Mouse (Mus musculus) v-Abl transformed pro-B cells (cell line): ENCODE data around the gene Coro2b.

ENCODE experiments used
- in situ Hi-C, 2 experiments: fragments of 400-800 bp; cut with MboI; formaldehyde crosslinking; loops; one replicate each; pipeline ENCODE4 v1.15.1; 2025; ENCODE audit not compliant: unreplicated experiment in 2 of 2

The Coro2b gene

DNA sequence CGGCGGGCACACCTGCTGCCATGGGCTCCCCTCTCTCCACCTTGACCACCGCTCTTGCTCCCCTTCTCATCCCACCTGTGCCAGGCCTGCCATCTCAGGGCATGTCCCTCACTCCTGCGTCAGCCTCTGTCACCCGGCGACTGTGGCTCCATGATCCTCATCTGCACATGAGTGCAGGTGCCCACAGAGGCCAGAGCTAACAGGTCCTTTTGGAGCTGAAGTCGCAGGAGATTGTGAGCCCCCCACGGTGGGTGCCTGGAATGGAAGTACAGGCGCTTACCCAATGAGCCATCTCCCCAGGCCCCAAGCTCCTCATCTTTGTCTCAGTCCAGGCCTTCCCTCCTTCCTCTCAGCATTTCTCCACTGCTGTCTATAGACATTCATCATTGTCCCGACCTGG is 4.8 kb upstream of the Coro2b start:
- in situ Hi-C loops = loop anchor here in 1 of 2 experiments (25.0 kb wide), 1 partner anchor 154 kb away; no protein-coding TSS in a partner anchor

DNA sequence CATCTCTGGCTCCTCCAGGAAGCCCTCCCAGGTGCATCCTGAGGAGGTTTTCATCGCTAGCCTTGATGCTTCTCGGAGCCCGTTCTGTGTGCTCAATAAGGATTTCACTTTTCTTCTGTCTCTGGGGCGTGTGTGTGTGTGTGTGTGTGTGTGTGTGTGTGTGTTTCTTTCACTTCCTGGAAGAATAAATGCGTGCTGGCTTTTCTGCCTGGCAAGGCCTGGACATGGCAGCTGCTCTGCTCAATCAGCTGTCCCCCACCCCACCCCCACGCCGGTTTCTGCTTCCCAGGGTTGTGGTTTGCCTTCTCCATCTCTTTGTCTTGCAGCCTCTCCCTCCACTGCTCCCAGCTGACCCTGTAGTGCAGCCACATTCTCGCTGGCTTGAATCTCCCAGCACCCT is 4.3 kb upstream of the Coro2b start:
- in situ Hi-C loops = loop anchor here in 1 of 2 experiments (25.0 kb wide), 1 partner anchor 154 kb away; no protein-coding TSS in a partner anchor

DNA sequence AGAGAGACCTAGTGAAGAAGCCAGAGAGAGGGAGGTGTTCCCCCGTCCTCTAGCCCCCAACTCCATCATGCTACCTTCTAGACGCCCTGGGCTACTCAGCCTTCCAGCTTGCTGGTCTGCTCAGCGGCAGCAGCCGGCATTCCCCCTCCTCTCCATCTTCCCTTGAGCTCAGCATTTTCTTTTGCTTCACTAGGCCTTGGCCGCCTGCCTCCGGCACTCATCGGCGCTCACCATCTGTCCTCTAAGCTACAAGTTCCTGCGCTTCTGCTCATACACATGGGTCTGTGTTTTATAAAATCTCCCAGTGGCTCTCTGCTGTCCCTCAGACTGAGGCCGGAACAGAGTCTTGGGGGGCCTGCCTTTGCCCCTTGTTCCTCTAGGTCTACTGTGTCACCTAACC is 3.9 kb upstream of the Coro2b start:
- in situ Hi-C loops = loop anchor here in 1 of 2 experiments (25.0 kb wide), 1 partner anchor 153 kb away; no protein-coding TSS in a partner anchor

DNA sequence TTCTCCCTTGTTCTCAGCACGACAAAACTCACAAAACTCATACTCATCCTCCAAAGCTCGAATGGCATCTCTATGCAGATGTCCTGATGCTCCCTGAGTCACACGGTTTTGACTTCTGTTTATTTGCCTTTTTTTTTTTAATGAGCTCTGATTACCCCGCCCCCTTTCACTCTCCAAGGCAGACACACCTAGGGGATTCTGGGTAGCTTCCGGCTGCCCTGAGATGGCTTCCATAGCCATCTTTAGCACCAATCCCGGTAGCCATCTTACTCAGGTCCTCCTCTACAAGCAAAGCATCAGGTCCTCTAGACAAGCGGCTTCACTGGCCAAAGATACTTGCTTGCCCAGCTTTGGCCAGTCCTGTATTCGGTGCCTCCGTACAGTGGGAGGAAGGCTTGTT is 3.3 kb upstream of the Coro2b start:
- in situ Hi-C loops = loop anchor here in 1 of 2 experiments (25.0 kb wide), 1 partner anchor 153 kb away; no protein-coding TSS in a partner anchor

DNA sequence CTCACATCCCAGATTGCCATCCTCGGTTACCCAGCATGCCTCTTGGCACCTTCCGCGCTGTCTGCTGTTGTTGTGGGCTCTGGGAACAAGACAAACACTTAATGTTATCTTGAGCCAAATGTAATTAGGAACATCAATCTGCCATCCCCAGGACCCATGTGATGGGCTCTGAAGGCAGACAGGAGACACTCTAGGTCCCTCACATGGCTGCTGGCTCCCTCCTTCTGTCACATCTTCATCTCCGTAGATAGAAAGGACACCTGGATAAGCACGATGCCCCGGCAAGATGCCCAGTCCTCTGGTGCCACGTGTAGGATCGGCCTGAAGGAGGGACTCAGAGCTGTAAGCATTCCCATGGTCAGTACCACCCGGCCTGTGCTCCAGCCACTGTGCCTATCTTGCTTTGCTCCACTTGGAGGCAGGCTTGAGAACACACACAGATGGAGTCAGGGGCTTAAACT is 2.4 kb upstream of the Coro2b start:
- in situ Hi-C loops = loop anchor here in 1 of 2 experiments (25.0 kb wide), 1 partner anchor 152 kb away; no protein-coding TSS in a partner anchor

DNA sequence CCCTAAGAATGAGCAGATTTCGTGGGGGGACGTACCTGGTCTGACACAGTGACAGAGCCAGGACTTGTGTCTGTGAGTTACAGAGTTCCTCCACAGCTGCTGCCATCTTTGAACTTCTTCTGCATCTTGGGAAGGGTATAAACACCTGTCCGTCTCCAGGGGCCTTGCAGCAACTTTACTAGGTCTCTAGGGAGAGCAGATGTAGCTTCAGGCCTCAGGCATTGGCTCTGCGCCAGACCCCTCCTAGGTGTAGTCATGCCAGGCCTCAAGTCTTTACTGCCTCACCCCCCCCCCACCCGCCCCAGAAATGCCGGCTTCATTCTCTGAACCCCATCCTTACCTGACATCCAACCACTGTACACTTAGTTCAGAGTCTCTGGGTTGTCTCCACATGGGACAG is 1.1 kb upstream of the Coro2b start:
- in situ Hi-C loops = loop anchor here in 1 of 2 experiments (25.0 kb wide), 1 partner anchor 151 kb away; no protein-coding TSS in a partner anchor

DNA sequence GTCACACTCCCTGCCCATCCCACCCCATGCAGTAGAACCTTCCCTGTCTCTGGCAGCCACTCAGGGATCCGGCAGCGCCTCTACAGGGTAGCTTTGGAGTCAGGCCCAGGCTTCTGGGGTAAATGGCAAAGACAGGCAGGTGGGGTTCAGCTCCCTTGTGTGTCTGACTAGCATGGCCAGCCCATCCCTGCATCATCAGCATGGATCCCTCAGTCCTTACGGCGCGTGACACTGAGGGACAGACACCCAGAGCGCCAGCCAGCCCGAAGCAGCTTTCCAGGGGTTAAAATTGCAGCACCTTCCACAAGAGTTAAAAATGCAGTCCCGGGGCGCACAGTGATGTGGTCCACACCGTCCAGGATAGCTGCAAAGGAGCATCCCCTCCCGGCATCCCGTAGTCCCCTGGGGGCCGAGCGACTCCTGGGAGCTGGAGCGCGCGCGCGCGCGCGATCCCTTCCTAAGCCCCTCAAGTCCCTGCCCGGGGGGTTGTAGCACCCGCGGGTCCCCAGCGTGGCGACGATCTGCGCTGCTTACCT is 657 bp downstream of the Coro2b start:
- in situ Hi-C loops = loop anchor here in 1 of 2 experiments (25.0 kb wide), 1 partner anchor 149 kb away; no protein-coding TSS in a partner anchor

DNA sequence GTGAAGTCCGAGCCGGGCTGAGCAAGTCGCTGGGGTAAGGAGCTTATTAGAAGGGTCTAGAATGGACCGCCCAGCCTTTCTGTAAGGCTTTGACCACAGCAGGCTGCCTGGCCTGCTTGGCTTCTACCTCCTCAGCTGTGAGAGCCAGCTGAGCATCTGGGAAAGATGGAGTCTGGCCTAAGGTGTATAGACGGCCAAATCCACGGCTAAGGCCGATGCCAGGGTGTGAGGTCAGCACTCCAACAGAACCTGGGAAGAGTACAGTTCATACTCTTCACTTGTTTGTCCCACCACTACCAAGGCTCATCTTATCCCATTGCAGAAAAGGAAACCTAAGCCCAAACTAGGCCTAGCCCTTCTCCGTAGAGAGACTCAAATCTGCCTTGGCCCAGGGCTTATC is 1.3 kb downstream of the Coro2b start:
- in situ Hi-C loops = loop anchor here in 1 of 2 experiments (25.0 kb wide), 1 partner anchor 148 kb away; no protein-coding TSS in a partner anchor

DNA sequence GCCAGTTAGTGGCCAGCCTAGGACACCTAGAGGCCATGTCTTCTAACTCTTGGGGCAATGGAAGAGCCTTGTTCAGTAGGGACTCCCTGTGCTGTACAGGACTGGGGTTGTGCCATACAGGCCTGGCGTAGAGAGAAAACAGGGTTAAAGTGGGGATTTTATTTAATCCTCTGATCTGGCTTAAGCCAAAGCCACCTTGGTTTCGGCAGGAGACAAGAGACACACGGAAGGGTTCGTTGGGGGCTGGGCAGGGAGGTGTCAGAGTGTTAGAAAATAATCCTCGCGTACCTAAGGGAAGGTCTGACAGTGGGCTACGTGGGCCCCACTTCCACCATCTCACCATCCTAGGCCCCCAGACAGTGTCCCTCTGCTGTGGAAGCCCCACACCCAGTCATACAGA is 2.2 kb downstream of the Coro2b start:
- in situ Hi-C loops = loop anchor here in 1 of 2 experiments (25.0 kb wide), 1 partner anchor 147 kb away; no protein-coding TSS in a partner anchor

DNA sequence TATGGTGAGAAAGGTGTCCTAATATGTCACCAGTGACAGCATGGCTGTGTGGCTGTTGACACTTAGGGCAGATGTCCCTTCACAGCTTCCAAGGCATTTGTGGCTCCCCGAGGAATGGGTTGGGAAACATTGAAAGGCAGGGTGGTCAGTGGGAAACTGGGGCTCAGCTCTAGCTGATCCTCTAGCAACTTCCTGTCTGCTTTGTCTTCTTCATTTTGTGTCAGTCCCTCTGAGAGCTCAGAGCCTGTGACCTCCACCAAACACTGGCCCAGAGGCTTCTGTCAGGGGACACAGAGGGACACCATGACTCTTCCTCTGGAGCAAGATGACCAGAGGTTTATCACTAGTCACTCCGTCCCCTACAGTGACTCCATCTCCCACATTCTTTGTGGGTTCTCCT is 2.7 kb downstream of the Coro2b start:
- in situ Hi-C loops = loop anchor here in 1 of 2 experiments (25.0 kb wide), 1 partner anchor 147 kb away; no protein-coding TSS in a partner anchor

DNA sequence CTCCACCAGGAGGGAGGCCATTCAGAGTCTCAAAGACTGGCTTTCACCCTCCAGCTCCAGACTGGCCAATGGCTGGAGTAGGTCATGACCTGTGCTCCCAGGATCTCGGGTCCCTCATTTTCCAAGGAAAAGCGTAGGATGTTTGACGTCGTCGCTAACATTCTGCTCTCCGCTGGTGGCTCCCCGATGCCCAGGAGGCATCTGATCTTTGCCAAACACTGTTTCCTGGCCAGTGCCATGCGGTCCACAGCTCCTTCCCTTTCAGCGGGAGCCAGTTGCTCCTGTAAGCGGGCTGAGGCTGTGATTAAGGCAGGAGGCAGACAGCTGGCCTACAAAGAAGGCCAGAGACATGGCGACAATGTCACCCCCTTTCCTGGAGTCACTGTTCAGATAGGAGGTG is 4.0 kb downstream of the Coro2b start:
- in situ Hi-C loops = loop anchor here in 1 of 2 experiments (25.0 kb wide), 1 partner anchor 146 kb away; no protein-coding TSS in a partner anchor

DNA sequence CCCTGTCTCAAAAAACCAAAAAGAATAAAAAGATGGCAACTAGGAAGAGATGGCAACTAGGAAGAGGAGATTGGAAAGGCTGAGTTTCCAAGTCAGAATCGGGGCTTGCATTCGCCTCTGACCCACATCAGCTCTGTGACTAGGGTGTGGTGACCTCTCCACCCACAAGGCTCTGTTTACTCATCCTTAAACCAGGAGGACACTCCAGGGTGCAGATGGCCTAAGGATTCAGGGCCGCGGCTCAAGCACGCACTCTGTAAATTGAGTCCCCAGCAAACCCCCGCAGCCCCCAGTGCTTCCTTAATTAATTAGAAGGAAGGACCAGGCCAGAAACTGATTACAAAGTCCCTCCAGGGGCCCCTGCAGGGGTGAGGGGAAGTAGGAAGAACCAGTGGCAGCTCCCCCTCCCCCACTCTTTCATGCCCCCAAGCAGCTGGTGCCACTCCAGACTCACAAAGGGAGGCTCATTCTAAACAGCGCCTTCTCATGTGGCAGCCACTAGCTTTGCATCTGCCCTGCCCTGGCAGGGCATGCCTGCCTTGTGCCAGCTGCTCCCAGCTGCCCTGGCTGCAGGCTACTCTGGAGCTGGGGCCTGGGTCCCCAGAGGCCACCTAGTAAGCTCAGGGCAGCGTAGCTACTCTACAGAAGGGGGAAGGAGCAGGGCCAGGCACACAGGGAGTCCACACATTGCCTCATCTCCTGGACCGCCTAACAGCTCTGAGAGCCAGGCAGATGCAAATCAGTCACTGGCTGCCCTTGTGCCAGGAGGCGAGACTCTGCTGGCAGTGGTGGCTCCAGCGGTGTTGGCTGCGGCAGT is 5.2 kb downstream of the Coro2b start:
- in situ Hi-C loops = loop anchor here in 1 of 2 experiments (25.0 kb wide), 1 partner anchor 144 kb away; no protein-coding TSS in a partner anchor

DNA sequence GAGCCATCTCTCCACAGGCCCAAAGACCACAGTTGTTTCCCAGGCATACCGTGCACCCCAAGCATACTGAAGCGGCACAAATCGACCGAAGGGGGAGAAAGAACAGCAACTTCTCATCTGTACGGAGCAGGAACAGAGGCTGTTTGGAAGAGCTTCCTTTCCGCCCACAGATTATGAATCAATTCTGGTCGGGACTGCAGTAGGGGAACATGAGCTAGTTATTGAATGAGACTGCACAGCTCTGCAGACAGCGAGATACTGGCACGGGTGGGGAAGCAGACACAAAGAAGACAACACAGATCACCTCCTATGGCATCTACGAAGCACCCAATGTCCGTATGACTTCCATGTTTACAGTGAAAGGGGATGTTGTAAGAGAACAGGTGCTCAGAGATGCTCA is 8.3 kb downstream of the Coro2b start:
- in situ Hi-C loops = loop anchor here in 1 of 2 experiments (25.0 kb wide), 1 partner anchor 141 kb away; no protein-coding TSS in a partner anchor

DNA sequence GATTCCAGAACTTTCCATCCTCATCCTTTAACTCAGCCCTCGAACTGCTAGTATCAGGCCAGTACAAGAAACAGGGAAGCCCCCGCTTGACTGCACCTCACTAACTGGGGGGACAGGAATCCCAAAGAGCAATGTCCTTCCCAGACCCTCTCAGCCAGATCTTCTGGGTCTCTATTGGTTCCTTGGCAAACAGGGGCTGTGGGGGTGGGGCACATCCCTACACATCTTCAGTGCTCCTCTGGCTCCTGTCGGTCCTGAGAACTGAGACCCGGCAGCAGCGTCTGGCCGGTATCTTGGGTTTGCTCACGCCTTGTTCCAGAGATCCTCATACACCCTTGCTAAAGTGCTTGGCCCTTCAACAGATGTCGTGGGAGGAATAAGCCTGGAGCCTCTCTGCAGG is 10.0 kb downstream of the Coro2b start:
- in situ Hi-C loops = loop anchor here in 1 of 2 experiments (25.0 kb wide), 1 partner anchor 140 kb away; no protein-coding TSS in a partner anchor

DNA sequence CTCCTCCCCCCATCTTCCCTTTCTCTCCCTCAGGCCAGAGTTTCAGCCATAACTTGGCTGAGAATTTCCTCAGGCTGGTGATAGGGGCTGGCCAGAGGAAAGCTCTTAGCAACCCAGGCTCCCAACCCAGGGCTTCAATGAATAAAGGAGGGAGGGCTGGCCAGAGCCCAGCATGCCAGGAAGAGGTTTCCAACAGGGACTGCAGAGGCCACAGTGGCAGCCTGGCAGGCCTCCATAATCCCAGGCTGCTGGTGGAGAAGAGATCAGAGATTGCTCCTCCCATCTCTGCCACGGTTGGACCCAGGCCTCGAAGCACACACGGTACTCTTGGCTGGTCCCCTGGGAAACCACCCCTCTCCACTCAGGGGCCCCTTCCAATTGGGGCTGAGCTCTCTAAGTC is 10.4 kb downstream of the Coro2b start:
- in situ Hi-C loops = loop anchor here in 1 of 2 experiments (25.0 kb wide), 1 partner anchor 139 kb away; no protein-coding TSS in a partner anchor

DNA sequence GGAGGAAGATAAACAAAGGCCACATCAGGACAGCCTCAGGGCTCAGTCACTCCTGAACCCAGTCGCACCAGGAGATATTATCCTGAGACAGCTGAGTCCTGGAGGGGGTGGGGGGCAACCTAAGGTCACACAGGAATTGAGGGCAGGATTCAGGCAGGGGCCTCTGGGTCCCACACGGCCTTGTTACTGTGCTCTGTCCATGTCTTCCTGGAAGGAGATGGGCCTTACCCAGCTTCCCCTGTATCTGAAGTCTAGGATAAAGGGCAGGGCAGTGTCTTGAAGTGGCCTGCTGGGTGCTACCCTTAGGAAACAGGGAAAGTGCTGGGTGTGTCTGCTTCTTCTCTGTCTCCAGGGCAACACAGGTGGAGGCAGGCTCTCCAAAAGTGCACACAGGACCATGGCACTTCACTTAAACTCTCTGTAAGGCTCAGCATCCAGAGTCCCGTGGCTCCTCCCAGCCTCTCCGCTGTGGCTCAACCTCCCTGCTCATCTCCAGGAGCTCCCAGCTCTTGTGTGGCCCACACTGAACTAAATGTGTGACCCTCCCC is 12.0 kb downstream of the Coro2b start:
- in situ Hi-C loops = loop anchor here in 1 of 2 experiments (25.0 kb wide), 1 partner anchor 138 kb away; no protein-coding TSS in a partner anchor

DNA sequence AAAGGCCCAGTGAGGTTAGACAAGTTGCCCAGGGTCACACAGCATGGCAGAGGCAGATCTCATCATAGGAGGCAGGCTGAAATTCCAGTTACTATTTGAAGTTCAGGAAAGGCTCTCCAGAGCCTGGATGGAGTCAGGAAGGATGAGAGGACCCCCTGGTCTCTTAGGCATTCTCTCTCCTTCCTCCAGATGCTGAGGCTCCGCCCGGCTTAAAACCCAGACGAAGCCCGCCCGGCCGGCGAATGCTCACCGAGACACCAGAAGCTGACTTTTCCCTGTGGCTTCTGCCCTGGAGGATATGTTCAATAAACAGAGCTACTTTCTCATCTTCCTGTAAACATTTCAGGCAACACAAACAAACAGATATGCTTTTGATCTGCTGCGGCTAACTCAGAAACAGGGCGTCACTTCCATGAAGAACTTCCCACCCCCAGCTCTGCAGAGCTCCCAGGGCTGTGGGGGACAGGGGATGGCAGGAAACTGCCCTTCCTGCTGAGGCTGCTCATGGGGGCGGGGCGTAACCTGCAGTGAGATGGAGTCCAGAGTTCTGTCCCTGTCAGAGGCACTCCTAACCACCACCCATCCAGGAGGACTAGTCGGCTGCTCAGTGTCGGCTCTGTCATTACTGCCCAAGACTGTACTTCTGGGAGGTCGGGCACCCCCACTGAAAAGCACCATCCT is 13.9 kb downstream of the Coro2b start:
- in situ Hi-C loops = no loop called here

DNA sequence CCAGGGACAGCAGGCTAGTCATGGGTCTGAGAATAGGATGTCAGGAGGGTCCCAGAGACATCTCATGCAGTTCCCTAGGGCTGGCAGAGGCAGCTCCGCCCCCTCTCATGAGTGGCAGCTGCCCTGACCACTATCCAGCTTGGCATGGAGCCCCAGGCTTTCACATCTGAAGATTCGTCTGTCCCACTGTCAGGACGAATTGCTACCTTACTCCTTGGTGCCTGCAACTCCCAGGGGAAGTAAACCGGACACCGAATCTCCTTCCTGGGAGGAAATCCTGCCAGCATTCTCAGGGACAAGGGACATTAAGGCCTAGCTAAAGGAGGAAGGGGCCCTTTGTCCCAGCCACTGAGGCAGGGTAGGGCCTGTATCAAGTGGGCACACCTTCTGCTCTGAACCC is 14.6 kb downstream of the Coro2b start:
- in situ Hi-C loops = no loop called here

DNA sequence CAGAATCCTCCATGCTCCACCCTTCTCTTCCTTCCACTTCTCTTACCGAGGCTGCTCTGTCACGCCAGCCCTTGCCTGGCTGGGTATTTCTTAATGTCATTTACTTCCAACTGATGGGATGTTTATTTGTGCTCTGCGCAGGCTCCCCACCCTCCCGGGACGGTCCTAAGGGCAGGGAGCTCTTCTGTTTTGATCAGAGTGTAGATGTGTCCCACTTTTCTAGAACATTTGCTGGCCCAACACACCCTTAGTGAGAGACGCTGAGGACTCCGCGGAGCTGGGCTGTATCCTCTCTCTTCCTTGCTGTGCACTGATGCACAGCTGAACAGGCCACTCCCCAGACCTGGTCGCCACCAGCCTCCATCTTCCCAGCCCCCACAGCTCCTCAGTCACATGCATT is 15.3 kb downstream of the Coro2b start:
- in situ Hi-C loops = no loop called here

DNA sequence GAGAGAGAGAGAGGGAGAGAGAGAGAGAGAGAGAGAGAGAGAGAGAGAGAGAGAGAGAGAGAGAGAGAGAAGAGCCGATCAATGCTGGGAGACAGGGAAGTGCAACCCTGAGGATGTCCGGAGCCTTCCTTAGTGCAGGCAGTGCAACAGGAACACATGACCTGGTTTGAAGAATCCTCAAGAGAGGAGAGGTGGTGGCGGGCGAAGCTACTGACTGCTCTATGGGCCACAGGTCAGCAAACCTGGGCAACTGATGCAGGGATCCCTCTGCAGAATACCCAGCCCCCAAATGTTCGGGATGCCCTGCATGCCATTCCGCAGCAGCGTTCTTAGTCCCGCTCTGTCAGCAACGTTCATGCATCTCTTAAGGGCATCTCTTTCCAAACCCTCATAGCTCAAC is 15.9 kb downstream of the Coro2b start:
- in situ Hi-C loops = no loop called here
